ENCODE assay signal across 22 mouse cellular contexts in genomic region chr3:135304566-135304965, GRCm38 (mm10). TPM values are rescaled to one million over a fixed set of nuclear protein-coding genes. Genes with fewer than 3 reads are reported as not detected.
DNase-seq lines count a peak whose midpoint lies in the region; ATAC-seq and TF ChIP-seq lines count a peak whose summit lies in the region.
"Had no signal": no experiment of that assay in that cellular context is flagged by ENCODE, and none has a peak within 500 bp of the region (broad histone marks: within the 10 kb centered on the region; RNA-seq: fewer than 3 reads in every experiment).

No protein-coding gene starts in this region.

- H3K9me3 ChIP-seq in hindbrain, embryonic 11.5 days (ENCODE audit: control insufficient read depth, low read length): no peaks in the 10 kb centered on the region
- no peaks in the 10 kb centered on the region for H3K9me3 ChIP-seq in hindbrain, embryonic 16.5 days (ENCODE audit: control insufficient read depth, low read length)
- H3K9me3 ChIP-seq in midbrain, embryonic 13.5 days: no peaks in the 10 kb centered on the region
- H3K9me3 ChIP-seq in midbrain, postnatal 0 days (ENCODE audit: low read length): no peaks in the 10 kb centered on the region
- H3K9me3 ChIP-seq: heart, embryonic 12.5 days; limb, embryonic 12.5 days; liver, embryonic 12.5 days had no signal

- H3K4me1 ChIP-seq in hindbrain, embryonic 11.5 days (replicated peaks; ENCODE audit: control insufficient read depth, insufficient read depth, low read length): no peaks in the 10 kb centered on the region; the same call in 1 of the 2 replicates
- H3K4me1 ChIP-seq in hindbrain, embryonic 16.5 days (ENCODE audit: control insufficient read depth, insufficient read depth, low read depth, low read length): peaks cover 5% of the 10 kb centered on the region; the same call in 1 of the 2 replicates
- peaks cover 20% of the 10 kb centered on the region for H3K4me1 ChIP-seq in midbrain, embryonic 13.5 days (replicated peaks)
- no peaks in the 10 kb centered on the region for H3K4me1 ChIP-seq in midbrain, postnatal 0 days (ENCODE audit: insufficient read depth, low read length)

- no peak overlapping the region for H3K4me2 ChIP-seq in hindbrain, embryonic 11.5 days (replicated peaks; ENCODE audit: low read depth, low read length)
- H3K4me2 ChIP-seq in hindbrain, embryonic 16.5 days (ENCODE audit: low read length): no peak overlapping the region
- H3K4me2 ChIP-seq in midbrain, embryonic 13.5 days (replicated peaks): no peak overlapping the region
- H3K4me2 ChIP-seq in midbrain, postnatal 0 days (ENCODE audit: low read depth, low read length, poor library complexity, severe bottlenecking): no peak overlapping the region
- H3K4me2 ChIP-seq: heart, embryonic 12.5 days; limb, embryonic 12.5 days; liver, embryonic 12.5 days had no signal

- WGBS in hindbrain, embryonic 11.5 days: 12% methylated on average over 9 of the region's 9 CpGs
- 15% methylated on average over 9 of the region's 9 CpGs for whole genome bisulfite sequencing in hindbrain, embryonic 16.5 days
- WGBS in midbrain, embryonic 13.5 days: 1% methylated on average over 9 of the region's 9 CpGs
- 15% methylated on average over 9 of the region's 9 CpGs for WGBS in midbrain, postnatal 0 days

- peak; percentile 45 for DNase-seq in hindbrain, embryonic 11.5 days (ENCODE audit: low spot score)
- no peak for DNase-seq in midbrain, postnatal 0 days (ENCODE audit: low spot score)
- peak; percentile 48 for DNase-seq in embryo, embryonic 9.5 days (ENCODE audit: extremely low spot score)
- no peak for DNase-seq in urinary bladder, postnatal 36 days (ENCODE audit: low spot score in 2 of 2)
- DNase-seq: adrenal gland, adult 2 months; cerebellum, adult 8-10 months; heart, postnatal 14 days; kidney, adult 18-20 months; lung, adult 2 months; right cerebral cortex, postnatal 14 days; spleen, adult 18-20 months had no signal

- H3K27ac ChIP-seq in hindbrain, embryonic 11.5 days (ENCODE audit: low read depth, low read length): no peak overlapping the region
- no peak overlapping the region for H3K27ac ChIP-seq in hindbrain, embryonic 16.5 days (ENCODE audit: low read depth, low read length)
- no peak overlapping the region for H3K27ac ChIP-seq in midbrain, embryonic 13.5 days
- H3K27ac ChIP-seq in midbrain, postnatal 0 days (ENCODE audit: low read depth, low read length): no peak overlapping the region
- H3K27ac ChIP-seq: kidney, postnatal 0 days; limb, embryonic 12.5 days; liver, embryonic 12.5 days had no signal

- H3K9ac ChIP-seq in hindbrain, embryonic 11.5 days (ENCODE audit: low read depth, low read length): no peak overlapping the region
- no peak overlapping the region for H3K9ac ChIP-seq in hindbrain, embryonic 16.5 days (ENCODE audit: low read depth, low read length)
- H3K9ac ChIP-seq in midbrain, embryonic 13.5 days (replicated peaks): no peak overlapping the region
- no peak overlapping the region for H3K9ac ChIP-seq in midbrain, postnatal 0 days (replicated peaks; ENCODE audit: low read length, poor library complexity, severe bottlenecking)
- H3K9ac ChIP-seq: heart, embryonic 12.5 days; limb, embryonic 12.5 days; liver, embryonic 12.5 days had no signal

- H3K4me3 ChIP-seq in hindbrain, embryonic 11.5 days (ENCODE audit: low read depth, low read length): no peak overlapping the region
- no peak overlapping the region for H3K4me3 ChIP-seq in hindbrain, embryonic 16.5 days (ENCODE audit: low read length)
- H3K4me3 ChIP-seq in midbrain, embryonic 13.5 days (replicated peaks): no peak overlapping the region
- H3K4me3 ChIP-seq in midbrain, postnatal 0 days (ENCODE audit: low read depth, low read length): no peak overlapping the region
- H3K4me3 ChIP-seq: heart, embryonic 12.5 days; limb, embryonic 12.5 days; liver, embryonic 12.5 days had no signal

- H3K36me3 ChIP-seq in hindbrain, embryonic 11.5 days (ENCODE audit: control insufficient read depth, insufficient read depth, low read length): no peaks in the 10 kb centered on the region
- H3K36me3 ChIP-seq in hindbrain, embryonic 16.5 days (ENCODE audit: control insufficient read depth, insufficient read depth, low read length): no peaks in the 10 kb centered on the region
- H3K36me3 ChIP-seq in midbrain, embryonic 13.5 days: no peaks in the 10 kb centered on the region
- H3K36me3 ChIP-seq in midbrain, postnatal 0 days (ENCODE audit: insufficient read depth, low read length): no peaks in the 10 kb centered on the region
- H3K36me3 ChIP-seq: heart, embryonic 12.5 days; limb, embryonic 12.5 days; liver, embryonic 12.5 days had no signal

- no peaks in the 10 kb centered on the region for H3K27me3 ChIP-seq in hindbrain, embryonic 11.5 days (ENCODE audit: control insufficient read depth, insufficient read depth, low read length)
- peaks cover 4% of the 10 kb centered on the region; the same call in 1 of the 2 replicates for H3K27me3 ChIP-seq in hindbrain, embryonic 16.5 days (replicated peaks; ENCODE audit: control insufficient read depth, insufficient read depth, low read length)
- peaks cover 17% of the 10 kb centered on the region; the same call in 1 of the 2 replicates for H3K27me3 ChIP-seq in midbrain, embryonic 13.5 days
- H3K27me3 ChIP-seq in midbrain, postnatal 0 days (ENCODE audit: insufficient read depth, low read length): no peaks in the 10 kb centered on the region
- H3K27me3 ChIP-seq: limb, embryonic 12.5 days had no signal

- ATAC-seq in hindbrain, embryonic 11.5 days (ENCODE audit: low FRiP score): peak; percentile 51; the same call in 1 of the 2 replicates
- ATAC-seq in hindbrain, embryonic 16.5 days: no peak
- 0 out of 2 replicates have a peak, but pooled peaks have one; percentile 27 for ATAC-seq in midbrain, embryonic 13.5 days
- no peak for ATAC-seq in midbrain, postnatal 0 days (ENCODE audit: low FRiP score)
- ATAC-seq in monocyte, adult 5-6 weeks (replicated peaks; ENCODE audit: insufficient number of reproducible peaks, low FRiP score, low TSS enrichment, poor library complexity, severe bottlenecking): no peak
- ATAC-seq: liver, embryonic 12.5 days had no signal

- no peak for TF ChIP-seq CTCF in midbrain, postnatal 0 days (IDR thresholded peaks at IDR 0.05)

RNA-seq across cellular contexts. Expression of gene Slc9b2, which starts 2.9 kb away (rescaled TPM):
- 1.1 and 1.9 TPM in 2 replicates for polyA plus RNA-seq in hindbrain, embryonic 11.5 days (2014; fragmentation: Nextera tagmentation; extraction: Ambion mirVana)
- polyA plus RNA-seq in hindbrain, embryonic 16.5 days (2015; fragmentation: Nextera tagmentation; extraction: Ambion mirVana): 2.3 and 2.6 TPM in 2 replicates
- 0.39 and 1.1 TPM in 2 replicates for polyA plus RNA-seq in midbrain, embryonic 13.5 days (2015; fragmentation: Nextera tagmentation; extraction: Ambion mirVana)
- 1.8 and 2.1 TPM in 2 replicates for total RNA-seq in midbrain, postnatal 0 days (2014; rRNA removed)
- polyA plus RNA-seq in midbrain, postnatal 0 days (2015; fragmentation: Nextera tagmentation; extraction: Ambion mirVana): 2.6 and 2.8 TPM in 2 replicates
- not detected in 3 replicates for total RNA-seq in monocyte, adult 5-6 weeks (2017)

RNA-seq across cellular contexts. Expression of gene Bdh2, which starts 23.5 kb away (rescaled TPM):
- polyA plus RNA-seq in hindbrain, embryonic 11.5 days (2014; fragmentation: Nextera tagmentation; extraction: Ambion mirVana): 5.1 and 5.2 TPM in 2 replicates
- polyA plus RNA-seq in hindbrain, embryonic 16.5 days (2015; fragmentation: Nextera tagmentation; extraction: Ambion mirVana): 4.1 and 4.8 TPM in 2 replicates
- polyA plus RNA-seq in midbrain, embryonic 13.5 days (2015; fragmentation: Nextera tagmentation; extraction: Ambion mirVana): 4.3 TPM in 2 replicates
- total RNA-seq in midbrain, postnatal 0 days (2014; rRNA removed): 2.0 and 2.9 TPM in 2 replicates
- 6.4 TPM in 2 replicates for polyA plus RNA-seq in midbrain, postnatal 0 days (2015; fragmentation: Nextera tagmentation; extraction: Ambion mirVana)
- not detected in 3 replicates for total RNA-seq in monocyte, adult 5-6 weeks (2017)
- total RNA-seq: granulocyte monocyte progenitor cell, adult 5-6 weeks had no signal

RNA-seq across cellular contexts. Expression of gene Slc9b1, which starts 43.3 kb away (rescaled TPM):
- not detected in 2 replicates for polyA plus RNA-seq in hindbrain, embryonic 11.5 days (2014; fragmentation: Nextera tagmentation; extraction: Ambion mirVana)
- 0.10 TPM in 1 of 2 replicates, not detected in the other for polyA plus RNA-seq in hindbrain, embryonic 16.5 days (2015; fragmentation: Nextera tagmentation; extraction: Ambion mirVana)
- polyA plus RNA-seq in midbrain, embryonic 13.5 days (2015; fragmentation: Nextera tagmentation; extraction: Ambion mirVana): 0.17 and 0.28 TPM in 2 replicates
- not detected in 2 replicates for total RNA-seq in midbrain, postnatal 0 days (2014; rRNA removed)
- not detected in 2 replicates for polyA plus RNA-seq in midbrain, postnatal 0 days (2015; fragmentation: Nextera tagmentation; extraction: Ambion mirVana)
- total RNA-seq in monocyte, adult 5-6 weeks (2017): 0.95 TPM in 1 of 3 replicates, not detected in the others
- total RNA-seq: gastrocnemius, adult 8-10 months had no signal
- polyA plus RNA-seq: heart, embryonic 12.5 days; neural tube, embryonic 14.5 days; stomach, embryonic 14.5 days had no signal

Comparison
In these comparisons a context has a peak if more than half of its experiments do, and no peak if none do; other contexts are left out.
1. ATAC-seq: peak in hindbrain, embryonic 11.5 days (single experiment) and midbrain, embryonic 13.5 days (single experiment); none in hindbrain, embryonic 16.5 days (single experiment), midbrain, postnatal 0 days (single experiment) and monocyte, adult 5-6 weeks (single experiment).
2. DNase-seq: peak in hindbrain, embryonic 11.5 days (single experiment) and embryo, embryonic 9.5 days (single experiment); none in midbrain, postnatal 0 days (single experiment) and urinary bladder, postnatal 36 days (0 of 2).